Mouse (Mus musculus) kidney, embryonic 14.5 days (tissue): Measurements from ENCODE around the gene Epas1. TPM values are rescaled to one million over a fixed set of nuclear protein-coding genes. Genes with fewer than 3 reads are reported as not detected.

ENCODE experiments used
- ATAC-seq: fragments of 200-750 bp; cut with Nextera tagmentation; 2 replicates; pipeline ENCODE4 v1.8.0; 2017; ENCODE audit warnings: moderate number of reproducible peaks, mild to moderate bottlenecking, moderate TSS enrichment, moderate library complexity; ENCODE audit not compliant: low FRiP score, low TSS enrichment
- H3K27ac ChIP-seq: fragments of 300-500 bp; sonication (generic); 2 replicates; pipeline ENCODE4 v1.5.1; 2014; ENCODE audit warnings: low read depth, mild to moderate bottlenecking, low read length, moderate library complexity, mixed read lengths
- H3K27me3 ChIP-seq: fragments of 300-500 bp; sonication (generic); 2 replicates; pipeline ENCODE4 v1.6.1; 2014; ENCODE audit warnings: mild to moderate bottlenecking, low read length; ENCODE audit not compliant: control insufficient read depth, insufficient read depth
- H3K36me3 ChIP-seq: fragments of 300-500 bp; sonication (generic); 2 replicates; pipeline ENCODE4 v1.6.1; 2014; ENCODE audit warnings: low read length, mixed read lengths; ENCODE audit not compliant: control insufficient read depth, insufficient read depth
- H3K4me1 ChIP-seq: fragments of 300-500 bp; sonication (generic); 2 replicates; pipeline ENCODE4 v1.6.1; 2014; ENCODE audit warnings: low read length, mixed read lengths; ENCODE audit not compliant: control insufficient read depth, insufficient read depth
- H3K4me2 ChIP-seq: fragments of 300-500 bp; sonication (generic); replicated peaks from 2 replicates; pipeline ENCODE4 v1.6.1; 2014; ENCODE audit warnings: low read depth, mild to moderate bottlenecking, low read length
- H3K4me3 ChIP-seq: fragments of 300-500 bp; sonication (generic); 2 replicates; pipeline ENCODE4 v1.5.1; 2014; ENCODE audit warnings: mild to moderate bottlenecking, low read length
- H3K9ac ChIP-seq: fragments of 300-500 bp; sonication (generic); 2 replicates; pipeline ENCODE4 v1.6.1; 2014; ENCODE audit warnings: low read depth, mild to moderate bottlenecking, low read length, moderate library complexity
- H3K9me3 ChIP-seq: fragments of 300-500 bp; sonication (generic); 2 replicates; pipeline ENCODE4 v1.6.1; 2016; ENCODE audit warnings: low read length; ENCODE audit not compliant: control insufficient read depth
- WGBS: fragments of 180-500 bp; shearing (Covaris S2); extraction: QIAGEN DNeasy Blood & Tissue Kit; methylation state at CpG from one replicate; pipeline ENCODE4 v1.1.7; 2014; 5-methylcytosine and 5-hydroxymethylcytosine counted together
- polyA plus RNA-seq: library from polyadenylated mRNA; unstranded; fragments of >200 nt; fragmentation: Nextera tagmentation; extraction: Ambion mirVana; gene quantifications from 2 replicates; pipeline ENCODE4 v1.2.1, GENCODE M21; 2014

The Epas1 gene
- polyA plus RNA-seq, 1 experiment from 2014 or later = 12.8 TPM

GRCm38 (mm10) chr17:86803147-86803546 is 49.6 kb downstream of the Epas1 start:
- Histone ChIP-seq H3K4me1 (peaks cover 9% of the 10 kb centered on the region; the same call in 1 of the 2 replicates), H3K4me3 (no peak overlapping the region), H3K27me3 (no peaks in the 10 kb centered on the region), H3K27ac (no peak overlapping the region), H3K4me2 (no peak overlapping the region), H3K9ac (no peak overlapping the region), H3K36me3 (peaks cover 3% of the 10 kb centered on the region; the same call in 1 of the 2 replicates), H3K9me3 (no peaks in the 10 kb centered on the region)
- ATAC-seq = no peak
- 73% methylated on average over 10 of the region's 10 CpGs for WGBS

- Histone ChIP-seq H3K4me1 (peaks cover 9% of the 10 kb centered on the region; the same call in 1 of the 2 replicates), H3K9me3 (no peaks in the 10 kb centered on the region), H3K4me2 (no peak overlapping the region), H3K36me3 (peaks cover 3% of the 10 kb centered on the region; the same call in 1 of the 2 replicates), H3K9ac (no peak overlapping the region), H3K27me3 (no peaks in the 10 kb centered on the region), H3K4me3 (no peak overlapping the region), H3K27ac (no peak overlapping the region)
- WGBS = 90% methylated on average over 5 of the region's 5 CpGs
- no peak for ATAC-seq
Measured at GRCm38 (mm10) chr17:86803653-86804052, 50.2 kb downstream of the Epas1 start.

GRCm38 (mm10) chr17:86812029-86812428 is 58.5 kb downstream of the Epas1 start:
- Histone ChIP-seq H3K27me3 (no peaks in the 10 kb centered on the region), H3K9me3 (no peaks in the 10 kb centered on the region), H3K9ac (no peak overlapping the region), H3K4me3 (no peak overlapping the region), H3K4me2 (no peak overlapping the region), H3K4me1 (0 out of 2 replicates have a peak, but pooled peaks cover 3% of the 10 kb centered on the region), H3K27ac (no peak overlapping the region), H3K36me3 (no peaks in the 10 kb centered on the region)
- under 1% methylated on average over 4 of the region's 4 CpGs for WGBS
- ATAC-seq = no peak

- peak; percentile 51 for ATAC-seq
- H3K9me3 ChIP-seq = no peaks in the 10 kb centered on the region
- no peak overlapping the region for H3K4me2 ChIP-seq
- no peaks in the 10 kb centered on the region for H3K36me3 ChIP-seq
- no peak overlapping the region for H3K4me3 ChIP-seq
- H3K9ac ChIP-seq = no peak overlapping the region
- H3K27me3 ChIP-seq = no peaks in the 10 kb centered on the region
- 5% methylated on average over 1 of the region's 1 CpGs for WGBS
- H3K27ac ChIP-seq = no peak overlapping the region
- 0 out of 2 replicates have a peak, but pooled peaks cover 3% of the 10 kb centered on the region for H3K4me1 ChIP-seq
Measured at GRCm38 (mm10) chr17:86814320-86814719, 60.8 kb downstream of the Epas1 start.

- Histone ChIP-seq H3K27ac (no peak overlapping the region), H3K4me3 (no peak overlapping the region), H3K9ac (no peak overlapping the region), H3K36me3 (no peaks in the 10 kb centered on the region), H3K9me3 (no peaks in the 10 kb centered on the region), H3K4me1 (0 out of 2 replicates have a peak, but pooled peaks cover 3% of the 10 kb centered on the region), H3K4me2 (no peak overlapping the region), H3K27me3 (no peaks in the 10 kb centered on the region)
- no peak for ATAC-seq
- WGBS = 68% methylated on average over 24 of the region's 24 CpGs
Measured at GRCm38 (mm10) chr17:86815016-86815865, 61.7 kb downstream of the Epas1 start.

- no peaks in the 10 kb centered on the region for H3K36me3 ChIP-seq
- no peak for ATAC-seq
- WGBS = 89% methylated on average over 8 of the region's 8 CpGs
- H3K27me3 ChIP-seq = no peaks in the 10 kb centered on the region
- H3K4me3 ChIP-seq = no peak overlapping the region
- no peak overlapping the region for H3K27ac ChIP-seq
- no peak overlapping the region for H3K4me2 ChIP-seq
- no peak overlapping the region for H3K9ac ChIP-seq
- H3K4me1 ChIP-seq = no peaks in the 10 kb centered on the region
- H3K9me3 ChIP-seq = no peaks in the 10 kb centered on the region
Measured at GRCm38 (mm10) chr17:86822017-86822737, 68.7 kb downstream of the Epas1 start.

- H3K4me1 ChIP-seq = no peaks in the 10 kb centered on the region
- H3K9ac ChIP-seq = no peak overlapping the region
- H3K4me2 ChIP-seq = no peak overlapping the region
- no peak for ATAC-seq
- H3K36me3 ChIP-seq = no peaks in the 10 kb centered on the region
- 83% methylated on average over 18 of the region's 18 CpGs for WGBS
- no peaks in the 10 kb centered on the region for H3K27me3 ChIP-seq
- H3K27ac ChIP-seq = no peak overlapping the region
- H3K9me3 ChIP-seq = no peaks in the 10 kb centered on the region
- H3K4me3 ChIP-seq = no peak overlapping the region
Measured at GRCm38 (mm10) chr17:86824502-86825162, 71.1 kb downstream of the Epas1 start.

- no peaks in the 10 kb centered on the region for H3K36me3 ChIP-seq
- H3K27me3 ChIP-seq = no peaks in the 10 kb centered on the region
- H3K27ac ChIP-seq = no peak overlapping the region
- H3K4me2 ChIP-seq = no peak overlapping the region
- WGBS = 80% methylated on average over 9 of the region's 9 CpGs
- H3K4me3 ChIP-seq = no peak overlapping the region
- H3K4me1 ChIP-seq = no peaks in the 10 kb centered on the region
- H3K9ac ChIP-seq = no peak overlapping the region
- ATAC-seq = no peak
- H3K9me3 ChIP-seq = no peaks in the 10 kb centered on the region
Measured at GRCm38 (mm10) chr17:86825163-86825902, 71.8 kb downstream of the Epas1 start.
